Mouse (Mus musculus): ENCODE measurements around the gene Gm42674. TPM values are rescaled to one million over a fixed set of nuclear protein-coding genes. Genes with fewer than 3 reads are reported as not detected.

The Gm42674 gene
- polyA plus RNA-seq, 1 experiment = not detected

DNA sequence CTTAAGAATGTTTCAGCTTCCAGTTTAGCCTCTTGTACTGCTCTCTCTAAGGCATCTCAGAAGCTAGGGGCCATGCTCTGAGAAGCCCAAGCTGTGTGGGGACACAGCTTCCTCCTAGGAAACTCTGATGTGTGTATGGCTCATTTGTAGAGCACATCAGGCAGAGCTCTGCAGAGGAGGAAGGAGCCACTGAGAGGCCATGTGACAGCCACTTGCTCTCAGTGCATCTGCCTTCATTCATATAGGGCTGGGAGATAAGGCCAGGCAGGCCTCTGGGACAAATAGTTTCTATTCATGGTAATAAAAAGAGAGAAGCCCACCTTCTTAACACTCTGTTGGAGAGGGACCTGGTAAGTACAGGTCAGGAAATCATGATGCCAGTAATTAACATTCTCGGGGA, 7.2 kb upstream of the Gm42674 start:
- no peak for TF ChIP-seq GATA1 (IDR thresholded peaks at IDR 0.05; ENCODE audit: low read length)
- no peak for TF ChIP-seq TAL1 (IDR thresholded peaks at IDR 0.05; ENCODE audit: low read length)
- no peak overlapping the region for H3K4me3 ChIP-seq (replicated peaks)
- no peaks in the 10 kb centered on the region for H3K27me3 ChIP-seq (ENCODE audit: control insufficient read depth)
- H3K36me3 ChIP-seq (ENCODE audit: control insufficient read depth) = no peaks in the 10 kb centered on the region
- no peaks in the 10 kb centered on the region for H3K9me3 ChIP-seq (ENCODE audit: control insufficient read depth, low read length)
- H3K4me1 ChIP-seq (ENCODE audit: control insufficient read depth) = no peaks in the 10 kb centered on the region

DNA sequence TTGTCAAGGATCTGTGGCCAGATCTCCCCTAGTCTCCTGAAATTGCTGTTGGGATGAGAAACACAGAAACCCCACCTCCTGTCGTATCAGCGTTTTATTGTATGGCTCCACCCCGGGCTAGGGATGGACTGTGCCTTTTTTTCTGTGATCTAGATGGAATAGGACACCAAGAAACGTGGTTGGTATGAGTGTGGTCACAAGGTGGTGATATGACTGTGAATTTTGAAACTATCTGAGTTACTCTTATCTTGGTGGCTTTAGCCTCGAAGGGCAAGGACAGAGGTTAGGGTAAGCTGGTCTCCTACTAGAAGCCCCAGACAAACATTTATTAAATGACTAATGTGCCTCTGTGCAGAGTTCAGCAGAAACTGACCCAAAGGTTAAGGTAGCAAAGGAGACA, 6.1 kb upstream of the Gm42674 start:
- Histone ChIP-seq H3K36me3 (ENCODE audit: control insufficient read depth) (no peaks in the 10 kb centered on the region), H3K9me3 (ENCODE audit: control insufficient read depth, low read length) (no peaks in the 10 kb centered on the region), H3K27me3 (ENCODE audit: control insufficient read depth) (no peaks in the 10 kb centered on the region), H3K4me3 (replicated peaks) (no peak overlapping the region), H3K4me1 (ENCODE audit: control insufficient read depth) (no peaks in the 10 kb centered on the region)
- no peak for TF ChIP-seq TAL1 (IDR thresholded peaks at IDR 0.05; ENCODE audit: low read length)
- no peak for TF ChIP-seq GATA1 (IDR thresholded peaks at IDR 0.05; ENCODE audit: low read length)

DNA sequence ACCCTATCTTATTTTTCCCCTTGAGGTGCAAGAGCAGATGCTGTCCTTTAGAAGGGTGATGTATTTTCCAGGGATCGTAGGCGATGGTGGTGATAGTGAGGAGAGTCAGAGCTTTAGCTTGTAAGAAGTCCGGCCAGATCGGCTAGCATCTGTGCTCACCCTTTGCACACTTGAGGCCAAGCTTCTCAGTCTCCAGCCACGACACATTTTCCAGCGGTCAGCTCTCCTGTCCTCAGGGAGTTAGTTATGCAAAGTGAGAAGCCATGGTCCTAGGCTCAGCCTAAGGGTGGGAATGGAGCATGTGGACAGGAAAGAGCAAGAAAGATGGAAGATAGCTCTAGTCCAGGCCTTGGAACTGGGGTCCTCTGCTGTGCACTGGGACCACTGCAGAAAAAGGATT, 4.9 kb upstream of the Gm42674 start:
- no peaks in the 10 kb centered on the region for H3K9me3 ChIP-seq (ENCODE audit: control insufficient read depth, low read length)
- H3K4me3 ChIP-seq (replicated peaks) = no peak overlapping the region
- TF ChIP-seq GATA1 (IDR thresholded peaks at IDR 0.05; ENCODE audit: low read length) (no peak), TAL1 (IDR thresholded peaks at IDR 0.05; ENCODE audit: low read length) (no peak)
- no peaks in the 10 kb centered on the region for H3K4me1 ChIP-seq (ENCODE audit: control insufficient read depth)
- H3K27me3 ChIP-seq (ENCODE audit: control insufficient read depth) = no peaks in the 10 kb centered on the region
- no peaks in the 10 kb centered on the region for H3K36me3 ChIP-seq (ENCODE audit: control insufficient read depth)

DNA sequence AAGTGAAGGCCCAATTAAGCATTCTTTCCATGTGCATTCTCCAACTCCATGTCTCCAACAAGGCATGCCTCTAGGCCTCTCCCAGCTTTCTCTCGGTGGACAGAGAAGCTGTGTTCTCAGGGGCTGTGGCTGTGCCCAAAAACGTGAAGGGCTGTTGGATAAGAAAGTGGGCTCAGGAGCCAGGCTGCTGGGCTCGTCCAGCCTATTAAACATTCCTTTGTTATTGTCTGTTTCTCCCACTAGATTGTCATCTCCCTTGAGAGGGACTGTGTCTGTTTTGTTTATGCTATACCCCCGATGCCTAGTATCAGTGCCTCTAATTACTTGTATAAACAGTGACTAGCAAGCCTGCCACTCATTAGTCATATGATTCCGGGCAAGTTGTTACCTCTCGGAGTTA, 4.0 kb upstream of the Gm42674 start:
- TF ChIP-seq GATA1 (IDR thresholded peaks at IDR 0.05; ENCODE audit: low read length) (no peak), TAL1 (IDR thresholded peaks at IDR 0.05; ENCODE audit: low read length) (no peak)
- no peaks in the 10 kb centered on the region for H3K9me3 ChIP-seq (ENCODE audit: control insufficient read depth, low read length)
- H3K36me3 ChIP-seq (ENCODE audit: control insufficient read depth) = no peaks in the 10 kb centered on the region
- no peaks in the 10 kb centered on the region for H3K4me1 ChIP-seq (ENCODE audit: control insufficient read depth)
- H3K4me3 ChIP-seq (replicated peaks) = no peak overlapping the region
- H3K27me3 ChIP-seq (ENCODE audit: control insufficient read depth) = no peaks in the 10 kb centered on the region

DNA sequence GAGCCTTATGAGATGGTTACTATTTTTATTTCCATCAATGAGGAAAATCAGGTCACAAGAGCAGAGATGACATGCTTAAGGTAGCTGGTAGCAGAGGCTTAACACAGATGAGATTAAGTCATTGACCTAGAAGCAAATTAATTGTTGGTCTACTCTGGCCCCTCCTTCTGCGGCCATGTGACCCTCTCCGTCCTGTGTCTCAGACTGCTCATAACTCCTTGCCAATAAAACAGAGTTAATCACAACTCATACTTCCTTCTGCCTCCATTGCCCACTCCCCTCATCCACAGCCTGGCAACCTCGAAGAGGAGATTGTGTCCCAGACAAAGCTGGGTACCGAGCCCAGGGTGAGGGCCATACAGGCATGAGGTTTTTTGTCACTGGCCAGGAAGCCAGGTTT, 3.5 kb upstream of the Gm42674 start:
- Histone ChIP-seq H3K9me3 (ENCODE audit: control insufficient read depth, low read length) (no peaks in the 10 kb centered on the region), H3K4me1 (ENCODE audit: control insufficient read depth) (no peaks in the 10 kb centered on the region), H3K4me3 (replicated peaks) (no peak overlapping the region), H3K36me3 (ENCODE audit: control insufficient read depth) (no peaks in the 10 kb centered on the region), H3K27me3 (ENCODE audit: control insufficient read depth) (no peaks in the 10 kb centered on the region)
- TF ChIP-seq TAL1 (IDR thresholded peaks at IDR 0.05; ENCODE audit: low read length) (no peak), GATA1 (IDR thresholded peaks at IDR 0.05; ENCODE audit: low read length) (no peak)

DNA sequence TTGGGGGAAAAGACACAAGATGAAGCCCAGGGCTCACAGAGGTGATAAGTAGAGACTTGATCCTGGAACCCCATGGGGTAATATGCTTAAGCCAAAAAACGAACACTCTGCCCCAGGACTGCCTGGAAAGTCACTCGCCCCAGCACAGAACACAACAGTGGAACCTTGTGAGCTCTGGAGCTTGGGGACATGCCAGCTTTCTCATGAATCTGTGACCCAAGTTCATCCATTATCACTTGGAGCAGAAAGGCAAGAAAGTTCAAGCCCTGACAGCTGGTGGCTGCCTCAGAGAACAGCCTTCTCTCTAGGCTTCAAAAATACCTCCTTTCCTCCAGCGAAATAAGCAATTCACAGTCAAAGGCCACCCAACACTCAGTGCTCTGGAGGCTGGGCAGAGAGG, 2.3 kb upstream of the Gm42674 start:
- Histone ChIP-seq H3K36me3 (ENCODE audit: control insufficient read depth) (no peaks in the 10 kb centered on the region), H3K9me3 (ENCODE audit: control insufficient read depth, low read length) (no peaks in the 10 kb centered on the region), H3K27me3 (ENCODE audit: control insufficient read depth) (no peaks in the 10 kb centered on the region), H3K4me3 (replicated peaks) (no peak overlapping the region), H3K4me1 (ENCODE audit: control insufficient read depth) (no peaks in the 10 kb centered on the region)
- TF ChIP-seq GATA1 (IDR thresholded peaks at IDR 0.05; ENCODE audit: low read length) (no peak), TAL1 (IDR thresholded peaks at IDR 0.05; ENCODE audit: low read length) (no peak)

DNA sequence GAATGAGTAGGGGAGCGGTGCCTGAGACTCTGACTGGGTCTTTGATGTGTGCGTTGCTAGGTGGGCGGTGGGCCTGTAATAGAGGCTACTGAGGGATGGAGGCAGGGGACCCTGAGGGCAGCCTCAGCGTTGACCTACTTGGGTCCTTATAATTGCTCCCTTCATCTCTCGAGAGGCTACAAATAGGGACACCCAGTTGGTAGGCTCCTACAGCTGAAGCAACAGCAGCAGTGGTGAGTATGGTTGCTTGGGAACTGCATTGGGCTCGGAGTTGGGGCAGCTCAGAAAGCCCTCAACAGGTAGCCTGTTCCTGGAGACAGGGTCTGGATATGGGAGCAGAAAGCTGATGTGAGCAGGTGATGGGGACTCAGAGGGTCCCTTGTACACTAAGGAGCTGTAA, 1.7 kb upstream of the Gm42674 start:
- TF ChIP-seq TAL1 (IDR thresholded peaks at IDR 0.05; ENCODE audit: low read length) = no peak
- no peak for TF ChIP-seq GATA1 (IDR thresholded peaks at IDR 0.05; ENCODE audit: low read length)
- Histone ChIP-seq H3K4me3 (replicated peaks) (no peak overlapping the region), H3K9me3 (ENCODE audit: control insufficient read depth, low read length) (no peaks in the 10 kb centered on the region), H3K4me1 (ENCODE audit: control insufficient read depth) (no peaks in the 10 kb centered on the region), H3K27me3 (ENCODE audit: control insufficient read depth) (no peaks in the 10 kb centered on the region), H3K36me3 (ENCODE audit: control insufficient read depth) (no peaks in the 10 kb centered on the region)

DNA sequence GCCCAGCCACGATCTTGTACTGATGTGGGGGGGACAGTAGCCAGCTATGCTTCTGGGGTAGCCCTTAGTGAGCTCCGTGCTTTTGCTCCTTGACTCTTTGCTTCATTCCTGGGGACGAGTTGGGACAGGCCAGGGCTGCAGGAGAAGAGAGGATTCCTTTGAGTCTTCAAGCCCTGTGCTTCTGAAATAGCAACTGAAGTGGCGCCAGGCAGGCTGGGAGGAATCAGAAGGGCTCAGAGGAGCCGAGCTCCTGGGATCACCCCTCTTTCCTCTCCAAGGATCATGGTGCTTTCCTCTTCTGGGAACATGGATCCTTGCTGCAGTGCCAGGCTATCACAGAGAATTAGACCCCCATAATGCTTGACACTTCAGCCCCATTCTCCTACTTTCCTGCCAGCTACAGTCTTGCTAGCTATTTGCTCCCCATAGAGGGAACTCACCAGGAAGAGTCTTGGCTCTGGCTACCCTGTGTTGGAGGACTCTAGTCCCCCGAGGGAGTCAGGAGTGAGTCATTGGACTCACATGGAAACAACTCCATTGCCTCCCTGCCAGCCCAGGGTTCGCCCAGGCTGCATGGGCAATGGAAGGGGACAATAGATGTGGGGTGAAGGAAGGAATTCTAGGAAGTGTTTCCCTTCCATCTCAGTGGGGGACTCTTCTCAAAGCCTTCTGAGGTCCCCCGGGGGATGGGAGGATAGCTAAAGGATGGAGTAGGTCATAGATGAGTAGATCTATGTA, 1.1 kb upstream of the Gm42674 start:
- no peaks in the 10 kb centered on the region for H3K9me3 ChIP-seq (ENCODE audit: control insufficient read depth, low read length)
- H3K4me3 ChIP-seq (replicated peaks) = no peak overlapping the region
- no peaks in the 10 kb centered on the region for H3K36me3 ChIP-seq (ENCODE audit: control insufficient read depth)
- H3K4me1 ChIP-seq (ENCODE audit: control insufficient read depth) = no peaks in the 10 kb centered on the region
- no peaks in the 10 kb centered on the region for H3K27me3 ChIP-seq (ENCODE audit: control insufficient read depth)
- TF ChIP-seq GATA1 (IDR thresholded peaks at IDR 0.05; ENCODE audit: low read length) (no peak), TAL1 (IDR thresholded peaks at IDR 0.05; ENCODE audit: low read length) (no peak)

DNA sequence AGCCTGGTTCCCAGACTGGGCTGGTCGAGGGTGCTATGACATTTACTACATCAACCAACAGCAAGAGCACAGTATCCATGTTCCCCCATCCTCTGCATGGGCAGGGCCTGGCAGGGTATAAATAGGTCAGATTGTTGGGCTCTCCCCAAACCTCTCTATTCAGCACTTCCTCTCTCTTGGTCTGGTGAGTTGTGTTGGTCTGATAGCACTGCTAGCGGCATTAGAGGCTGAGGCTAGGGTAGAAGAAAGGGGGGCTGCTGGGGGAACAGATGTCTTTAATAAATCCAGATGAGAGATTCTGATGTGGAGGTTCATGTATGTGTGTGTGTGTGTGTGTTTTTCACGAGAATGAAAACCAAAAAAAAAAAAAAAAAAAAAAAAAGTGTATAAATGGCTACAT, 1.9 kb downstream of the Gm42674 start, which contains the start of gene S100a4:
Gene S100a4, plus strand, starts transcription at position 149 of the 400 bp plus-strand sequence.
- no peak for TF ChIP-seq TAL1 (IDR thresholded peaks at IDR 0.05; ENCODE audit: low read length)
- no peak for TF ChIP-seq GATA1 (IDR thresholded peaks at IDR 0.05; ENCODE audit: low read length)
- Histone ChIP-seq H3K36me3 (ENCODE audit: control insufficient read depth) (no peaks in the 10 kb centered on the region), H3K9me3 (ENCODE audit: control insufficient read depth, low read length) (no peaks in the 10 kb centered on the region), H3K27me3 (ENCODE audit: control insufficient read depth) (no peaks in the 10 kb centered on the region), H3K4me3 (replicated peaks) (no peak within 1 kb of the TSS), H3K4me1 (ENCODE audit: control insufficient read depth) (no peaks in the 10 kb centered on the region)

DNA sequence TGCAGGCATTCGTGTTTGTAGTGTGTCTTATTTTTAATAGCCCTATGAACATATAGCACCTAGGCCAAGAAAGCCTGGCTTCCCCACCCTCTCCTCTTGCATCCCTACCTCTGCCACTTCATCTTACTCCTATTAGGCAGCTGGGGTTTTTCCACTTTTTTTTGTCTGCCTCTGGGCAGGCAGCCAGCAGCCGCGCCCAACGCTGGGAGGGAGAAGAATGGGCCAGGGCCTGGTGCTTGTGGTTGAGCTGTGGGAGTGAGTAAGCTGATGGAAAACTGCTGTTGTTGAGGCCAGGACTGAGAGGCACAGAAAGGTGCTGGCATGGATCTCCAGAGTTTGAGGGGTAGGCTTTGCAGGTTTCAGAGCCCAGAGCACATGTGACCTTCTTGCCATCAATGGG, 2.7 kb downstream of the Gm42674 start:
- Histone ChIP-seq H3K9me3 (ENCODE audit: control insufficient read depth, low read length) (no peaks in the 10 kb centered on the region), H3K4me3 (replicated peaks) (no peak overlapping the region), H3K27me3 (ENCODE audit: control insufficient read depth) (no peaks in the 10 kb centered on the region), H3K36me3 (ENCODE audit: control insufficient read depth) (no peaks in the 10 kb centered on the region), H3K4me1 (ENCODE audit: control insufficient read depth) (no peaks in the 10 kb centered on the region)
- TF ChIP-seq TAL1 (IDR thresholded peaks at IDR 0.05; ENCODE audit: low read length) (no peak), GATA1 (IDR thresholded peaks at IDR 0.05; ENCODE audit: low read length) (no peak)

All from erythroblast, embryonic 14.5 days (primary cell).